Comparison of ENCODE assay signal across 8 mouse cellular contexts in the genomic region with DNA sequence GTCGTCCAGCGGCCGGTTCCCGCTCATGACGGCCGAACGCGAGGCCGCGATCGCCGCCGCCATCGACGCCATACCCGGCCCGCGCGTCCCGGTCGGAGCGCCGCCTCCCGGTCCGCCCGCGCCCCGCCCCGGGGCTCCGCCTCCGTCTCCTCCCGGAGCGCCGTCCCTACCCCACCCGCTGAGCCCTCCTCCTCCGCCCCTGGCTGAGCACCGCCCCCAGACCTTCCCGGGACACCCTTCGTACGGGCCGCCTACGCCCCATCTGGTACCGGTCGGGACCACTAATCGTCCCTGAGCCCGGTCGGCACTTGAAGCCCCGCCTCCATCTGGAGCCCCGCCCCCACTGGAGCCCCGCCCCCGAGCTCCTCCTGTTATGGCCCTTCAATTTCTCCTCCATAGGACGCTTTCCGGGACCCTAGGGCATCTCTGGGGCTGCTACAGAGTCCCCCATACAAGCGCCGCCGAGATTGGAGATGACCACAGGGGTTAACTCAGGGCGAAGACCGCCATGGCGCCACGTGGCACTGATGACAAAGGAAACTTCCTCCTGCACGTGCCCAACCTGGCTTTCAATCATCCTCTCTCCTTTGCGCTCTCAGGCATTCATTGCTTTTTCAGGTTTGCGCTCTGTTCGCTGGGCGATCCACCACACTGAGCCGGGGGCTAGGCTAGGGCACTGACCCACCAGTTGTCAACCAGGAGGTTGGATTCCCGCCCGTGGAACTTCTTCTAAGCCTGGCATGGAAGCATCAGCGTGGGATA. TPM values are rescaled to one million over a fixed set of nuclear protein-coding genes. Genes with fewer than 3 reads are reported as not detected.
DNase-seq lines count a peak whose midpoint lies in the region; ATAC-seq and TF ChIP-seq lines count a peak whose summit lies in the region.

2310022B05Rik (minus strand) TSS at position 258 of the 762 bp plus-strand sequence.

- peak; percentile 44; the same call in 1 of the 2 replicates for TF ChIP-seq POLR2A in cortical plate, adult 2 months (IDR thresholded peaks at IDR 0.05; ENCODE audit: extremely low read depth, insufficient read depth, low read length)

- H3K9me3 ChIP-seq in hindbrain, postnatal 0 days (ENCODE audit: low read length), result no peaks in the 10 kb centered on the region

- H3K27me3 ChIP-seq in hindbrain, postnatal 0 days (ENCODE audit: insufficient read depth, low read length), result no peaks in the 10 kb centered on the region

- no peaks in the 10 kb centered on the region for H3K36me3 ChIP-seq in hindbrain, postnatal 0 days (ENCODE audit: insufficient read depth, low read length)
- H3K36me3 ChIP-seq in macrophage (ENCODE audit: inconsistent target), result no peaks in the 10 kb centered on the region

- no peaks in the 10 kb centered on the region for H3K79me2 ChIP-seq in macrophage (ENCODE audit: inconsistent target)

- peak within 1 kb of the TSS; percentile 91 for H3K9ac ChIP-seq in hindbrain, postnatal 0 days (replicated peaks; ENCODE audit: low read length)

- H3K27ac ChIP-seq in cortical plate, adult 2 months (ENCODE audit: insufficient read depth, low read length), result peak within 1 kb of the TSS; percentile 92
- peak within 1 kb of the TSS; percentile 85 for H3K27ac ChIP-seq in hindbrain, postnatal 0 days
- peak within 1 kb of the TSS; percentile 78 for H3K27ac ChIP-seq in left cerebral cortex, adult 2 months
- H3K27ac ChIP-seq in macrophage, result no peak within 1 kb of the TSS

- under 1% methylated on average over 46 of the region's 69 CpGs for WGBS in hindbrain, postnatal 0 days
- WGBS in macrophage (ENCODE audit: missing documents), result 4% methylated on average over 65 of the region's 69 CpGs

- intact Hi-C loops in left cerebral cortex, adult 2 months (cut with DNase I), result loop anchor here (1.0 kb wide), 1 partner anchor 46 kb away; no protein-coding TSS in a partner anchor

- no peak for TF ChIP-seq CTCF in cortical plate, adult 2 months (IDR thresholded peaks at IDR 0.05; ENCODE audit: extremely low read depth, insufficient read depth, low read length)
- no peak for TF ChIP-seq CTCF in hindbrain, postnatal 0 days (IDR thresholded peaks at IDR 0.05; ENCODE audit: low read depth)
- TF ChIP-seq CTCF in left cerebral cortex, adult 2 months (IDR thresholded peaks at IDR 0.05), result peak; percentile 6

- peak within 1 kb of the TSS; percentile 86 for H3K4me2 ChIP-seq in hindbrain, postnatal 0 days (ENCODE audit: low read depth, low read length)

- peak; percentile 82 for DNase-seq in adipocyte (ENCODE audit: low spot score)
- DNase-seq in gastrocnemius, adult 8-10 months (ENCODE audit: low spot score in 2 of 2), result peak; percentile 82 to 84
- DNase-seq in hindbrain, postnatal 0 days (ENCODE audit: low spot score), result peak; percentile 83
- peak; percentile 72 to 84 for DNase-seq in left cerebral cortex, adult 2 months (ENCODE audit: extremely low spot score in 1 of 2, low spot score in 2 of 2)
- DNase-seq in retina, postnatal 7 days (ENCODE audit: low read depth, low spot score), result peak; percentile 80
- peak; percentile 85 to 86 for DNase-seq in urinary bladder, adult 18-20 months (ENCODE audit: low spot score in 2 of 2)

- peaks cover 3% of the 10 kb centered on the region for H3K4me1 ChIP-seq in cortical plate, adult 2 months (ENCODE audit: control insufficient read depth, insufficient read depth, low read length)
- H3K4me1 ChIP-seq in hindbrain, postnatal 0 days (ENCODE audit: insufficient read depth, low read length), result peaks cover 31% of the 10 kb centered on the region

- H3K4me3 ChIP-seq in cortical plate, adult 2 months (ENCODE audit: insufficient read depth, low read length), result peak within 1 kb of the TSS; percentile 87
- H3K4me3 ChIP-seq in hindbrain, postnatal 0 days (ENCODE audit: low read length), result peak within 1 kb of the TSS; percentile 73
- peak within 1 kb of the TSS; percentile 80 for H3K4me3 ChIP-seq in left cerebral cortex, adult 2 months
- peak within 1 kb of the TSS; percentile 52 for H3K4me3 ChIP-seq in macrophage (ENCODE audit: inconsistent target)

- ATAC-seq in hindbrain, postnatal 0 days, result peak; percentile 91

RNA-seq across cellular contexts. Expression of gene 2310022B05Rik, which starts in this region (rescaled TPM):
- polyA plus RNA-seq in cortical plate, adult 2 months (2012; rRNA removed), result 61.1 and 64.2 TPM in 2 replicates
- 10 to 100 TPM in 2 of 4 experiments, 1 to 10 TPM in 2; 8.0 to 13.0 (median 10.7) TPM for total RNA-seq in gastrocnemius, adult 8-10 months (2022)
- total RNA-seq in hindbrain, postnatal 0 days (2014; rRNA removed), result 100 and 106 TPM in 2 replicates
- polyA plus RNA-seq in hindbrain, postnatal 0 days (2015; fragmentation: Nextera tagmentation; extraction: Ambion mirVana), result 27.0 and 30.2 TPM in 2 replicates
- total RNA-seq in left cerebral cortex, adult 2 months (2021), result 10 to 100 TPM; 56.2 to 59.4 TPM
- 1 to 10 TPM in 17 of 26 experiments, under 1 TPM in 9; 0.22 to 8.7 (median 1.4) TPM for total RNA-seq in macrophage (2018; cell fraction: chromatin; rRNA removed)
- 10 to 100 TPM in 10 of 26 experiments, 1 to 10 TPM in 16; 4.1 to 12.6 (median 7.4) TPM for total RNA-seq in macrophage (2018; cell fraction: cytosol; rRNA removed)
- total RNA-seq in macrophage (2018; cell fraction: nucleus; rRNA removed), result 1 to 10 TPM; 1.6 to 8.2 (median 3.3) TPM
- polyA plus RNA-seq in macrophage (2018), result 5.6 to 10.8 TPM (median 5.9 TPM) in 3 replicates
